Mouse (Mus musculus): ENCODE measurements at regions not wholly inside any gene's neighbourhood (a gene's known extent, or its start where the extent isn't known, plus 50 kb on each side); places are given as distances from the start of the nearest gene placed in this dataset.

- Histone ChIP-seq H3K27ac (ENCODE audit: low read depth, low read length) (peak overlapping the region; percentile 80), H3K4me3 (ENCODE audit: low read depth, low read length) (no peak overlapping the region), H3K9me3 (ENCODE audit: low read length) (no peaks in the 10 kb centered on the region), H3K4me2 (ENCODE audit: low read depth, low read length, poor library complexity, severe bottlenecking) (peak overlapping the region; percentile 24; the same call in 1 of the 2 replicates), H3K9ac (replicated peaks; ENCODE audit: low read length, poor library complexity, severe bottlenecking) (no peak overlapping the region), H3K27me3 (ENCODE audit: insufficient read depth, low read length) (no peaks in the 10 kb centered on the region), H3K4me1 (ENCODE audit: insufficient read depth, low read length) (peaks cover 38% of the 10 kb centered on the region), H3K36me3 (ENCODE audit: insufficient read depth, low read length) (no peaks in the 10 kb centered on the region)
- DNase-seq (ENCODE audit: low spot score) (no peak), ATAC-seq (ENCODE audit: low FRiP score) (no peak)
- TF ChIP-seq CTCF (IDR thresholded peaks at IDR 0.05): no peak
- 8% methylated on average over 14 of the region's 14 CpGs for WGBS
These were observed 54.3 kb upstream of the Tnrc6c start for GRCm38 (mm10) chr11:117599788-117600263.

GRCm38 (mm10) chr11:117601147-117601546 lies 52.9 kb upstream of the Tnrc6c start:
- no peak for TF ChIP-seq CTCF (IDR thresholded peaks at IDR 0.05)
- peaks cover 41% of the 10 kb centered on the region for H3K4me1 ChIP-seq (ENCODE audit: insufficient read depth, low read length)

GRCm38 (mm10) chr11:117604019-117604418 lies 50.1 kb upstream of the Tnrc6c start:
- H3K4me2 ChIP-seq (ENCODE audit: low read depth, low read length, poor library complexity, severe bottlenecking): no peak overlapping the region
- H3K27me3 ChIP-seq (ENCODE audit: insufficient read depth, low read length): no peaks in the 10 kb centered on the region
- no peak for TF ChIP-seq CTCF (IDR thresholded peaks at IDR 0.05)
- DNase-seq (ENCODE audit: low spot score) (no peak), ATAC-seq (ENCODE audit: low FRiP score) (no peak)
- peaks cover 18% of the 10 kb centered on the region for H3K4me1 ChIP-seq (ENCODE audit: insufficient read depth, low read length)
- H3K9ac ChIP-seq (replicated peaks; ENCODE audit: low read length, poor library complexity, severe bottlenecking): no peak overlapping the region
- H3K4me3 ChIP-seq (ENCODE audit: low read depth, low read length): no peak overlapping the region
- 7% methylated on average over 2 of the region's 2 CpGs for WGBS
- no peaks in the 10 kb centered on the region for H3K9me3 ChIP-seq (ENCODE audit: low read length)
- no peak overlapping the region for H3K27ac ChIP-seq (ENCODE audit: low read depth, low read length)
- no peaks in the 10 kb centered on the region for H3K36me3 ChIP-seq (ENCODE audit: insufficient read depth, low read length)

More at GRCm38 (mm10) chr11:117601147-117601546, 52.9 kb upstream of the Tnrc6c start:
- DNase-seq (ENCODE audit: low spot score) (no peak), ATAC-seq (ENCODE audit: low FRiP score) (no peak)
- Histone ChIP-seq H3K27ac (ENCODE audit: low read depth, low read length) (no peak overlapping the region), H3K27me3 (ENCODE audit: insufficient read depth, low read length) (no peaks in the 10 kb centered on the region), H3K9ac (replicated peaks; ENCODE audit: low read length, poor library complexity, severe bottlenecking) (no peak overlapping the region), H3K4me2 (ENCODE audit: low read depth, low read length, poor library complexity, severe bottlenecking) (no peak overlapping the region), H3K4me3 (ENCODE audit: low read depth, low read length) (no peak overlapping the region), H3K9me3 (ENCODE audit: low read length) (no peaks in the 10 kb centered on the region), H3K36me3 (ENCODE audit: insufficient read depth, low read length) (no peaks in the 10 kb centered on the region)
- WGBS: 37% methylated on average over 5 of the region's 5 CpGs

All from midbrain, postnatal 0 days (tissue).